Mouse (Mus musculus) myocyte (in vitro differentiated cells): ENCODE results near the gene Olfr1234.

Source experiments
- MAX ChIP-seq: IDR thresholded peaks from one replicate; pipeline ENCODE4 v1.6.1; 2011; ENCODE audit warnings: low read depth, mild to moderate bottlenecking, control low read depth
- POLR2A ChIP-seq: IDR thresholded peaks from one replicate; pipeline ENCODE4 v1.6.1; 2011; ENCODE audit warnings: low read depth, mild to moderate bottlenecking, control low read depth, moderate library complexity; ENCODE audit not compliant: insufficient read length
- REST ChIP-seq: IDR thresholded peaks from one replicate; pipeline ENCODE4 v1.6.1; 2011; ENCODE audit warnings: mild to moderate bottlenecking, control low read depth, moderate library complexity; ENCODE audit not compliant: insufficient read depth, insufficient read length
- SRF ChIP-seq: IDR thresholded peaks from one replicate; pipeline ENCODE4 v1.6.1; 2011; ENCODE audit warnings: low read depth; ENCODE audit not compliant: control insufficient read depth, insufficient read length
- TCF12 ChIP-seq: IDR thresholded peaks from one replicate; pipeline ENCODE4 v1.6.1; 2011; ENCODE audit warnings: mild to moderate bottlenecking, control low read depth; ENCODE audit not compliant: poor library complexity, insufficient read depth, severe bottlenecking
- TCF3 ChIP-seq: IDR thresholded peaks from one replicate; pipeline ENCODE4 v1.6.1; 2011; ENCODE audit warnings: low read depth, control low read depth; ENCODE audit not compliant: insufficient read length

DNA sequence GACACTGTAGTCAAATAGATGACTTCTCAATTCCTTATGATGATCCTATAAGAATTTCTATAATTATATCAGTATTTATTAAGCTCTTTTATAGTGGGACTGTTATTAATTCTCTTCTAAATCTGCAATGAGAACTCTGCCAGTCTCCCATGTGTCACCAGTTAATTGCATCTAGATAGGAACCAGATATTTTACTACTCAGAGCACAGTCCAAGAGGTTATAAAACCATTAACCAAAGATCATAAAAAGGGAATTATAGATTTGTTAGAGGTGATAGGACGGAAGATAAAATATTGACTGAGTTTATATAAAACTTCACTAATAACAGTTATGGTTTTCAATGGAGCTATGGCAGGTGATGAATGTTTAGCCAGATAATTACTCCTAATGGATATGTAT lies 36.2 kb upstream of the Olfr1234 start:
- TF ChIP-seq POLR2A, result no peak
- no peak for TF ChIP-seq TCF3
- no peak for TF ChIP-seq REST
- no peak for TF ChIP-seq MAX
- no peak for TF ChIP-seq SRF
- TF ChIP-seq TCF12, result no peak
